Mouse (Mus musculus) heart, embryonic 11.5 days (tissue): ENCODE data around the gene Olfr702. TPM values are rescaled to one million over a fixed set of nuclear protein-coding genes. Genes with fewer than 3 reads are reported as not detected.

Experiments
- ATAC-seq: fragments of 200-750 bp; cut with Nextera tagmentation; replicated peaks from 2 replicates; pipeline ENCODE4 v1.8.0; 2017; ENCODE audit warnings: moderate library complexity; ENCODE audit not compliant: insufficient number of reproducible peaks, low FRiP score, low TSS enrichment
- H3K27ac ChIP-seq: fragments of 300-500 bp; sonication (generic); 2 replicates; pipeline ENCODE4 v1.5.1; 2014; ENCODE audit warnings: mild to moderate bottlenecking, low read depth, low read length
- H3K27me3 ChIP-seq: fragments of 300-500 bp; sonication (generic); 2 replicates; pipeline ENCODE4 v1.6.1; 2014; ENCODE audit warnings: mild to moderate bottlenecking, low read length, mixed read lengths; ENCODE audit not compliant: control insufficient read depth, insufficient read depth
- H3K36me3 ChIP-seq: fragments of 300-500 bp; sonication (generic); 2 replicates; pipeline ENCODE4 v1.6.1; 2014; ENCODE audit warnings: mild to moderate bottlenecking, low read length, moderate library complexity, mixed read lengths; ENCODE audit not compliant: control insufficient read depth, insufficient read depth
- H3K4me1 ChIP-seq: fragments of 300-500 bp; sonication (generic); 2 replicates; pipeline ENCODE4 v1.6.1; 2014; ENCODE audit warnings: low read length; ENCODE audit not compliant: control insufficient read depth, insufficient read depth
- H3K4me2 ChIP-seq: fragments of 300-500 bp; sonication (generic); 2 replicates; pipeline ENCODE4 v1.6.1; 2014; ENCODE audit warnings: mild to moderate bottlenecking, moderate library complexity
- H3K4me3 ChIP-seq: fragments of 300-500 bp; sonication (generic); 2 replicates; pipeline ENCODE4 v1.5.1; 2014; ENCODE audit warnings: low read depth, low read length
- H3K9ac ChIP-seq: fragments of 300-500 bp; sonication (generic); 2 replicates; pipeline ENCODE4 v1.6.1; 2014; ENCODE audit warnings: mild to moderate bottlenecking, low read depth, low read length, moderate library complexity
- H3K9me3 ChIP-seq: fragments of 300-500 bp; sonication (generic); replicated peaks from 2 replicates; pipeline ENCODE4 v1.6.1; 2016; ENCODE audit warnings: low read length; ENCODE audit not compliant: control insufficient read depth
- polyA plus RNA-seq: library from polyadenylated mRNA; unstranded; fragments of >200 nt; fragmentation: Nextera tagmentation; extraction: Ambion mirVana; gene quantifications from 2 replicates; pipeline ENCODE4 v1.2.1, GENCODE M21; 2014

The Olfr702 gene
- polyA plus RNA-seq, 1 experiment from 2014 or later: not detected

- no peak overlapping the region for H3K27ac ChIP-seq
- no peaks in the 10 kb centered on the region for H3K9me3 ChIP-seq
- no peak for ATAC-seq
Observed at GRCm38 (mm10) chr7:106788330-106788729, 45.4 kb downstream of the Olfr702 start.

More at GRCm38 (mm10) chr7:106788330-106788729, 45.4 kb downstream of the Olfr702 start:
- Histone ChIP-seq H3K4me3 (no peak overlapping the region), H3K27me3 (no peaks in the 10 kb centered on the region), H3K4me2 (no peak overlapping the region), H3K4me1 (no peaks in the 10 kb centered on the region), H3K9ac (no peak overlapping the region), H3K36me3 (no peaks in the 10 kb centered on the region)

Other genes starting within 250 kb of the Olfr702 start
- not detected in 2 replicates for gene Olfr693, start 153.3 kb downstream of the Olfr702 start, polyA plus RNA-seq
- gene Olfr694, start 142.1 kb downstream of the Olfr702 start, polyA plus RNA-seq: not detected in 2 replicates
- gene Olfr695, start 117.5 kb downstream of the Olfr702 start, polyA plus RNA-seq: not detected in 2 replicates
- gene Olfr697, start 91.5 kb downstream of the Olfr702 start, polyA plus RNA-seq: not detected in 2 replicates
- not detected in 2 replicates for gene Olfr698, start 78.5 kb downstream of the Olfr702 start, polyA plus RNA-seq
- gene Olfr699, start 40.7 kb downstream of the Olfr702 start, polyA plus RNA-seq: not detected in 2 replicates
- gene Olfr700, start 25.1 kb downstream of the Olfr702 start, polyA plus RNA-seq: not detected in 2 replicates
- gene Olfr701, start 19.8 kb downstream of the Olfr702 start, polyA plus RNA-seq: not detected in 2 replicates
- not detected in 2 replicates for gene Olfr703, start 9.5 kb upstream of the Olfr702 start, polyA plus RNA-seq
- not detected in 2 replicates for gene Olfr704, start 29.3 kb upstream of the Olfr702 start, polyA plus RNA-seq
- gene Olfr705, start 43.0 kb upstream of the Olfr702 start, polyA plus RNA-seq: not detected in 2 replicates
- gene Olfr706, start 54.3 kb upstream of the Olfr702 start, polyA plus RNA-seq: not detected in 2 replicates
- not detected in 2 replicates for gene Olfr707, start 67.3 kb upstream of the Olfr702 start, polyA plus RNA-seq
- not detected in 2 replicates for gene Olfr1532-ps1, start 74.1 kb upstream of the Olfr702 start, polyA plus RNA-seq
- not detected in 2 replicates for gene Olfr709-ps1, start 98.3 kb upstream of the Olfr702 start, polyA plus RNA-seq
- gene Olfr710, start 114.4 kb upstream of the Olfr702 start, polyA plus RNA-seq: not detected in 2 replicates
- gene Olfr6, start 130.0 kb upstream of the Olfr702 start, polyA plus RNA-seq: not detected in 2 replicates
- gene Olfr711, start 141.6 kb upstream of the Olfr702 start, polyA plus RNA-seq: not detected in 2 replicates
- gene Olfr2, start 172.2 kb upstream of the Olfr702 start, polyA plus RNA-seq: not detected in 2 replicates
- gene Olfr713, start 197.3 kb upstream of the Olfr702 start, polyA plus RNA-seq: not detected in 2 replicates
- gene Olfr714, start 237.1 kb upstream of the Olfr702 start, polyA plus RNA-seq: not detected in 2 replicates